Mouse (Mus musculus) bone marrow, adult 2 months (tissue): ENCODE data around the gene Fgf12.

ENCODE experiments used
- CTCF ChIP-seq: fragments of 200-500 bp; IDR thresholded peaks from 2 replicates; pipeline ENCODE4 v1.5.1; 2011; ENCODE audit warnings: low read length, control low read depth; ENCODE audit not compliant: control insufficient read depth, insufficient read depth
- POLR2A ChIP-seq: fragments of 200-500 bp; IDR thresholded peaks from 2 replicates; pipeline ENCODE4 v1.6.1; 2011; ENCODE audit warnings: low read depth, mild to moderate bottlenecking, control low read depth, low read length, borderline replicate concordance; ENCODE audit not compliant: control insufficient read depth

DNA sequence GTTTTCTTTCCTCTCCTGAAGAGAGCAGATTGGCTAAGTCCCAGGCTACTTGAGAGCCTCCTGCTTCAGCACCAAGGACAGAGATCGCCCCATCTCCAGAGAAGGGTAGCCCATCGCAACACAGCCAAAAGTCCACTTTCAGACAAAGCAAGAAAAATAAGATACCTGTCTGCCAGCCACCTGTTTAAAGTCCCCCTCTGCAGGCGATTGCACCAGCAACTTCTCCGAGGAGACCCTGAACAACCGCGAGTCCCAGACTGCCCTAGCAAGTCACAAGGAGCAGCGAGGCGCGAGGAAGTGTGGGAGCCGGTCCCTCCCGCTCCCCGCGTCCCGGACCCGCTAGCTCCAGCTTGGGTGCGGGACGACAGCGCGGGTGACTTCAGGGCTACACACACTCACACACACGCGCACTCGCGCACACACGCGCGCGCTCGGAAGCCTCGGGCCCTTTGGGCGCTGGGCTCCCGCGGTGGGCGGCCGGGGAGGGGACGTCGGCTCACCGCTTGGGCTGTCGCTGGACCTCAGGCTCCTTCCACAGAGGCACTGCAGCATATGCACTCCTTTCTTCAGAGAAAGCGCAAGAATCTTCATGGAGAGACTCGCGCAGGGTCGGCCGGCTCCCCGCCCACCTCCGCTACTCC is 188.7 kb downstream of the Fgf12 start:
- no peak for TF ChIP-seq CTCF
- no peak for TF ChIP-seq POLR2A
